Mouse (Mus musculus): Measurements from ENCODE around the gene Utrn.

Utrn gene

GRCm38 (mm10) chr10:12541757-12542156, 327.4 kb downstream of the Utrn start:
- DNase-seq (ENCODE audit: low read depth, low spot score): no peak

- DNase-seq (ENCODE audit: low read depth, low spot score): no peak
These were observed 333.9 kb downstream of the Utrn start for GRCm38 (mm10) chr10:12535272-12535671.

- no peak for DNase-seq (ENCODE audit: low read depth, low spot score)
These were observed 334.4 kb downstream of the Utrn start for GRCm38 (mm10) chr10:12534801-12535200.

- DNase-seq (ENCODE audit: low read depth, low spot score): no peak
These were observed 334.9 kb downstream of the Utrn start for GRCm38 (mm10) chr10:12534301-12534700.

- DNase-seq (ENCODE audit: low read depth, low spot score): no peak
These were observed 347.1 kb downstream of the Utrn start for GRCm38 (mm10) chr10:12522078-12522477.

GRCm38 (mm10) chr10:12518162-12518561, 351.0 kb downstream of the Utrn start:
- DNase-seq (ENCODE audit: low read depth, low spot score): no peak

- no peak for DNase-seq (ENCODE audit: low read depth, low spot score)
These were observed 363.6 kb downstream of the Utrn start for GRCm38 (mm10) chr10:12505568-12505967.

GRCm38 (mm10) chr10:12500489-12500888, 368.7 kb downstream of the Utrn start:
- DNase-seq (ENCODE audit: low read depth, low spot score): no peak

- no peak for DNase-seq (ENCODE audit: low read depth, low spot score)
These were observed 371.6 kb downstream of the Utrn start for GRCm38 (mm10) chr10:12497555-12497954.

GRCm38 (mm10) chr10:12489551-12490177, 379.5 kb downstream of the Utrn start:
- DNase-seq (ENCODE audit: low read depth, low spot score): no peak

- no peak for DNase-seq (ENCODE audit: low read depth, low spot score)
These were observed 380.6 kb downstream of the Utrn start for GRCm38 (mm10) chr10:12488518-12488917.

- no peak for DNase-seq (ENCODE audit: low read depth, low spot score)
These were observed 381.0 kb downstream of the Utrn start for GRCm38 (mm10) chr10:12488117-12488516.

GRCm38 (mm10) chr10:12483494-12483893, 385.7 kb downstream of the Utrn start:
- no peak for DNase-seq (ENCODE audit: low read depth, low spot score)

- DNase-seq (ENCODE audit: low read depth, low spot score): no peak
These were observed 386.2 kb downstream of the Utrn start for GRCm38 (mm10) chr10:12482975-12483374.

- no peak for DNase-seq (ENCODE audit: low read depth, low spot score)
These were observed 394.1 kb downstream of the Utrn start for GRCm38 (mm10) chr10:12474850-12475621.

- DNase-seq (ENCODE audit: low read depth, low spot score): no peak
These were observed 399.6 kb downstream of the Utrn start for GRCm38 (mm10) chr10:12469391-12470057.

GRCm38 (mm10) chr10:12467544-12467943, 401.6 kb downstream of the Utrn start:
- no peak for DNase-seq (ENCODE audit: low read depth, low spot score)

- no peak for DNase-seq (ENCODE audit: low read depth, low spot score)
These were observed 408.2 kb downstream of the Utrn start for GRCm38 (mm10) chr10:12460945-12461344.

- DNase-seq (ENCODE audit: low read depth, low spot score): no peak
These were observed 412.3 kb downstream of the Utrn start for GRCm38 (mm10) chr10:12456867-12457266.

GRCm38 (mm10) chr10:12452641-12453040, 416.5 kb downstream of the Utrn start:
- no peak for DNase-seq (ENCODE audit: low read depth, low spot score)

- no peak for DNase-seq (ENCODE audit: low read depth, low spot score)
These were observed 425.0 kb downstream of the Utrn start for GRCm38 (mm10) chr10:12444122-12444521.

- DNase-seq (ENCODE audit: low read depth, low spot score): no peak
These were observed 436.0 kb downstream of the Utrn start for GRCm38 (mm10) chr10:12433161-12433560.

- DNase-seq (ENCODE audit: low read depth, low spot score): no peak
These were observed 438.8 kb downstream of the Utrn start for GRCm38 (mm10) chr10:12430399-12430798.

Data from telencephalon, adult 2 months (tissue).